Comparison of ENCODE assay signal across 32 mouse cellular contexts in genomic region chr2:101290738-101291137, GRCm38 (mm10).
"Had no signal": no experiment of that assay in that cellular context is flagged by ENCODE, and none has a peak within 500 bp of the region (broad histone marks: within the 10 kb centered on the region; RNA-seq: fewer than 3 reads in every experiment).

No protein-coding gene starts in this region.

- H3K9me3 ChIP-seq: heart, embryonic 12.5 days; heart, embryonic 13.5 days; heart, embryonic 15.5 days; hindbrain, embryonic 10.5 days; hindbrain, embryonic 12.5 days; hindbrain, embryonic 13.5 days; hindbrain, embryonic 15.5 days; intestine, embryonic 15.5 days; kidney, embryonic 15.5 days had no signal

- H3K4me1 ChIP-seq: heart, embryonic 15.5 days; hindbrain, embryonic 12.5 days; intestine, embryonic 15.5 days; kidney, embryonic 15.5 days had no signal

- H3K4me3 ChIP-seq: heart, embryonic 12.5 days; heart, embryonic 13.5 days; heart, embryonic 15.5 days; hindbrain, embryonic 10.5 days; hindbrain, embryonic 12.5 days; hindbrain, embryonic 13.5 days; hindbrain, embryonic 15.5 days; intestine, embryonic 15.5 days; kidney, embryonic 15.5 days; layer of hippocampus, adult 2 months; left cerebral cortex, adult 2 months had no signal

- ATAC-seq: hindbrain, embryonic 16.5 days; hindbrain, postnatal 0 days; inflammation-experienced regulatory T-cells, adult 6 months; intestine, embryonic 15.5 days; intestine, embryonic 16.5 days; intestine, postnatal 0 days had no signal

- H3K27me3 ChIP-seq: heart, embryonic 12.5 days; heart, embryonic 13.5 days; heart, embryonic 15.5 days; hindbrain, embryonic 12.5 days; hindbrain, embryonic 13.5 days; hindbrain, embryonic 15.5 days; intestine, embryonic 15.5 days; kidney, embryonic 15.5 days had no signal

- H3K36me3 ChIP-seq: heart, embryonic 12.5 days; heart, embryonic 13.5 days; heart, embryonic 15.5 days; hindbrain, embryonic 10.5 days; hindbrain, embryonic 12.5 days; hindbrain, embryonic 13.5 days; hindbrain, embryonic 15.5 days; intestine, embryonic 15.5 days; kidney, embryonic 15.5 days had no signal

- DNase-seq: heart, postnatal 10 days; heart, postnatal 14 days; heart, postnatal 36 days; heart, postnatal 4 days; kidney, adult 11 months; kidney, adult 18-20 months; kidney, adult 2 months; kidney, adult 8-10 months; kidney, adult 9 months; kidney, postnatal 10 days; kidney, postnatal 14 days; kidney, postnatal 25 days; kidney, postnatal 36 days; kidney, postnatal 4 days; layer of hippocampus, adult 9-11 months; layer of hippocampus, postnatal 36 days had no signal
